Mouse (Mus musculus): ENCODE measurements around the gene Cacna2d4. TPM values are rescaled to one million over a fixed set of nuclear protein-coding genes. Genes with fewer than 3 reads are reported as not detected.

Gene Cacna2d4
- polyA plus RNA-seq, 1 experiment = not detected

DNA sequence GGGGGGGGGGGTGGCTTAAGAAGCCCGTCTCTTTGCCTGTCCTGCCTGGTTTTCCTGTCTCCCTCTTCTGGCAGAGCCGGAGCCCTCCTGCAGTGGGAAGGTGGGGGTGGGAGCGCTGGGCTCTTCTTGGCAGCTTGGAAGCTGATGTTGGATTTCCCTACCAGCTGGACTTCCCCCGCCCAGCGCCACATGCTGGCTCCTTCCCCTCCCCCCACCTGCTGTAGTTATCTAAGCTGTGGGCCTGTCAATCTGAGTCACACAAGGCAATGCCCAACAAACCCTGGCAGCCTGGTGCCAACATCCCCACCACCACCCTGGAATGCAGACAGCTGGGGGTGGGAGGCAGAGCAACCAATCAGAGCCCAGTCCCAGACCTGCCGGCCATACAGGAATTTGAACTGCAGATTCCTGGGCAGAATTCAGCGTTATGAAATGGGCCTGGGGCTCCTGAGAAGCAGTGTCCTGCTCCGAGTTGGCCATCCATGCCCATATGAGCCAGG lies 92.9 kb downstream of the Cacna2d4 start:
- Histone ChIP-seq H3K9me3 (ENCODE audit: control insufficient read depth, low read length) (no peaks in the 10 kb centered on the region), H3K4me3 (replicated peaks) (no peak overlapping the region), H3K4me1 (ENCODE audit: control insufficient read depth) (no peaks in the 10 kb centered on the region), H3K36me3 (ENCODE audit: control insufficient read depth) (no peaks in the 10 kb centered on the region), H3K27me3 (ENCODE audit: control insufficient read depth) (peaks cover 53% of the 10 kb centered on the region)
- TF ChIP-seq GATA1 (IDR thresholded peaks at IDR 0.05; ENCODE audit: low read length) = no peak
- TF ChIP-seq TAL1 (IDR thresholded peaks at IDR 0.05; ENCODE audit: low read length) = no peak

DNA sequence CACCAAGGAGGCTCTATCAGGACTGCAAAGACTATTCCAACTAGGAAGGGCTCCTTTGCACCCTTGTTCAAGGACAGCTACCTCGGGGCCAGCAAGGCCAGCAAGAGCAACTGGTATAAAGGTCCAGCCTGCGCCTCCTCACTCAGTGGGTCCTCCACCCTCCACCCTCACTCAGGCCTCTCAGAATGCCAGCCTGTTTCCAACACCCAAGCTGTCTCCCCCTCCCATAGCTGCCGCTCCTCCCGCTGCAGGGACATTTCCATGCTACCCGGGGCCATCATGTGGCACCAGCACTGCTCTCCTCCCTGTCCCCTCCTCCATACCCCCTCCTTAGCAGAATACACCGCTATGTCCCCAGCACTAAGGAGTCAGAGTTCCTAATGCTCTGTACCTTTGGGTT lies 93.6 kb downstream of the Cacna2d4 start:
- H3K9me3 ChIP-seq (ENCODE audit: control insufficient read depth, low read length) = no peaks in the 10 kb centered on the region
- no peaks in the 10 kb centered on the region for H3K36me3 ChIP-seq (ENCODE audit: control insufficient read depth)
- TF ChIP-seq GATA1 (IDR thresholded peaks at IDR 0.05; ENCODE audit: low read length) (no peak), TAL1 (IDR thresholded peaks at IDR 0.05; ENCODE audit: low read length) (no peak)
- peaks cover 55% of the 10 kb centered on the region for H3K27me3 ChIP-seq (ENCODE audit: control insufficient read depth)
- no peak overlapping the region for H3K4me3 ChIP-seq (replicated peaks)
- H3K4me1 ChIP-seq (ENCODE audit: control insufficient read depth) = no peaks in the 10 kb centered on the region

DNA sequence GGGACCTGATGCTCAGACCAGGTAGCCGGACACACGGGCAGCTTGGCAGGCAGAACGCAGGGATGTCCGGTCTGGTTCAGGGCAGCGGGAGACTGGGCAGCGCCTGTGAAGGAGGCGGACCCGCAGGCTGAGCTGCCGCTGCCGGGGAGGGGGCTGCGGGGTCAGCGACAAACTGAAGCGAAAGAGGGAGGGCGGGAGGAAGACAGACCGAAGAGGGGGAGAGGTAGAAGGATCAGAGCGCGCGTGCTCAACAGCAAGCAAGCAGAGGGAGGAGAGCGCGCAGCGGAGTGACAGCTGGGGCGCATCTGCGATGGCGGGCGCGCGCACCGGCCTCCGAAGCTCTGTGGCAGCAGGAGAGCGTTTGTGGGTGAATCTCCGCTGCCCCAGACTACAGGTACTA lies 94.2 kb downstream of the Cacna2d4 start, which contains the start of gene Lrtm2:
TSS of gene Lrtm2 (minus strand) at position 261 of the 400 bp plus-strand sequence.
- H3K36me3 ChIP-seq (ENCODE audit: control insufficient read depth) = no peaks in the 10 kb centered on the region
- no peaks in the 10 kb centered on the region for H3K4me1 ChIP-seq (ENCODE audit: control insufficient read depth)
- H3K27me3 ChIP-seq (ENCODE audit: control insufficient read depth) = peaks cover 55% of the 10 kb centered on the region
- H3K9me3 ChIP-seq (ENCODE audit: control insufficient read depth, low read length) = no peaks in the 10 kb centered on the region
- no peak for TF ChIP-seq TAL1 (IDR thresholded peaks at IDR 0.05; ENCODE audit: low read length)
- no peak for TF ChIP-seq GATA1 (IDR thresholded peaks at IDR 0.05; ENCODE audit: low read length)
- H3K4me3 ChIP-seq (replicated peaks) = no peak within 1 kb of the TSS

DNA sequence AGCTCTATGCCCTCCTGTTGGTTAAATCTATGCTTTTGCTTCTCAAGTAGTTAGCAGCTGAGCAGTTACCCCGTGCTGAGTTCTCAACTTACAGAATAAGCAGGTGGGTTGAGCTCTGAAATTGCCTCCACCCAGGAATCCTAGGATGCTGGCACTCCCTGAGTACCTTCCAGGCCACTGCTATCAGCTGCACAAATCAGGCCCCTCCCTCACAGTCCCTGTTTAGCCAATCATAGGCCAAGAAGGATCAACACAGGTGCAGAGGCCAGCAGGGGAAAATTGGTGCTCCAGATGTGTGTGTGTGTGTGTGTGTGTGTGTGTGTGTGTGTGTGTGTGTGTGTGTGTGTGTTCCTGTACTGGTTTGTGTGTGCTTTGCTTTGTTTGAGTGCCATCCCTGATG lies 95.8 kb downstream of the Cacna2d4 start:
- Histone ChIP-seq H3K4me3 (replicated peaks) (no peak overlapping the region), H3K9me3 (ENCODE audit: control insufficient read depth, low read length) (no peaks in the 10 kb centered on the region), H3K4me1 (ENCODE audit: control insufficient read depth) (no peaks in the 10 kb centered on the region), H3K27me3 (ENCODE audit: control insufficient read depth) (peaks cover 52% of the 10 kb centered on the region), H3K36me3 (ENCODE audit: control insufficient read depth) (no peaks in the 10 kb centered on the region)
- TF ChIP-seq TAL1 (IDR thresholded peaks at IDR 0.05; ENCODE audit: low read length) = no peak
- TF ChIP-seq GATA1 (IDR thresholded peaks at IDR 0.05; ENCODE audit: low read length) = no peak

DNA sequence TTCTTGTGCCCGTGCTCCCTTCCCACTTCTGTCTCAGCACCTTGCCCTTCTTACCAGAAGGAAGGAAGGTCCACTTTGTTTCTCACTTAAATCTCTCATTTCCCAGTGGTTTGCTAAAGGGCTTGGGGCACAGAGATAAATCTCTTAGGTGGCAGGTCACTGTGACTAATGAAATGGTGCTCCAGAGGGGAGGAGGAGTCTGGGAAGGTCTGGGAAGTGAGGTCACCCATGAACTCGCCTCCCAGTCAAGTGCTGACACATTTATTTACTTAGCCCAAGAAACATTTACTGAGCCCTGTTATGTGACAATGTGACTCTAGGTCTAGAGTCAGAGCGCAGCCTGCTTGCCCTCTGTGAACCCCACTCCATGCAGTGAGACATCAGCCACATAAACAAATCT lies 96.9 kb downstream of the Cacna2d4 start:
- Histone ChIP-seq H3K36me3 (ENCODE audit: control insufficient read depth) (no peaks in the 10 kb centered on the region), H3K9me3 (ENCODE audit: control insufficient read depth, low read length) (no peaks in the 10 kb centered on the region), H3K4me3 (replicated peaks) (no peak overlapping the region), H3K27me3 (ENCODE audit: control insufficient read depth) (peaks cover 44% of the 10 kb centered on the region), H3K4me1 (ENCODE audit: control insufficient read depth) (no peaks in the 10 kb centered on the region)
- no peak for TF ChIP-seq TAL1 (IDR thresholded peaks at IDR 0.05; ENCODE audit: low read length)
- TF ChIP-seq GATA1 (IDR thresholded peaks at IDR 0.05; ENCODE audit: low read length) = no peak

DNA sequence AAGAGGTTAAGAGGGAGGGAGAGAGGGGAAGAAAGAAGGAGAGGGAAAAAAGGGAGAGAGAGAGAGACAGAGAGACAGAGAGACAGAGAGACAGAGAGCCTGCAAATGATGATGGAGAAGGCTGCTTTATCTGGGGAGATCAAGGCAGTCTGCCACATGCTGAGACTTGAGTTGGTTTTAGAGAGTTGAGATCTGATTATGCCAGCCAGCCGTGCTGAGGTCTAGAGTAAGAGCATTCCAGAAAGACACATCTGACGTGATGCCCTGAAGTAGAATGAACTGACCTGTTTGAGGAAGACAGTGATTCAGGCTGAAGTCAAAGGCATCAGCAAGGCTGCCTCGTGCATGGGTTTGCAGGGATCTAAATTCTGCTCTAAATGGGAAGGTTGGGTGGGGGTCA lies 97.5 kb downstream of the Cacna2d4 start:
- Histone ChIP-seq H3K27me3 (ENCODE audit: control insufficient read depth) (peaks cover 38% of the 10 kb centered on the region), H3K4me3 (replicated peaks) (no peak overlapping the region), H3K4me1 (ENCODE audit: control insufficient read depth) (no peaks in the 10 kb centered on the region), H3K36me3 (ENCODE audit: control insufficient read depth) (no peaks in the 10 kb centered on the region), H3K9me3 (ENCODE audit: control insufficient read depth, low read length) (no peaks in the 10 kb centered on the region)
- TF ChIP-seq GATA1 (IDR thresholded peaks at IDR 0.05; ENCODE audit: low read length) = no peak
- TF ChIP-seq TAL1 (IDR thresholded peaks at IDR 0.05; ENCODE audit: low read length) = no peak

DNA sequence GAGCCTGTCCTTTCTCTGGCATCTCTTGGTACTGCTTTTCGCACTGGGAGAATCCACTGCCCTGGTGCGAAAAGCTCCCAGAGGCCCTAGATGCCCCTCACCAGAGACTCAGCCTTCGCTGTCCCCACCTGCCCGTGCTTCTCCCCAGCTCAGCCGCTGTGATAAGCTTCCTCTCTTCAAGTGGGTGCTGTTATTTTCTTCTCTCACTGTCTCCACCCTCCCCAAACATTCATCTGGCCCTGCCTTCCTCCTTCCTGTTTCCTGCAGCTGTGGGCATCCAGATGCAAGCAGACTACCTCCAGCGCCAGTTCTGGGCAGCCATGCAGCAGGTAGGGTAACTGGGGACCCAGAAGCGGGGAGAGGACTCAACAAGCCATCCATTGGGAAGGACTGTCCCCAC lies 99.8 kb downstream of the Cacna2d4 start:
- Histone ChIP-seq H3K9me3 (ENCODE audit: control insufficient read depth, low read length) (no peaks in the 10 kb centered on the region), H3K4me3 (replicated peaks) (no peak overlapping the region), H3K36me3 (ENCODE audit: control insufficient read depth) (no peaks in the 10 kb centered on the region), H3K27me3 (ENCODE audit: control insufficient read depth) (peaks cover 15% of the 10 kb centered on the region), H3K4me1 (ENCODE audit: control insufficient read depth) (no peaks in the 10 kb centered on the region)
- TF ChIP-seq TAL1 (IDR thresholded peaks at IDR 0.05; ENCODE audit: low read length) (no peak), GATA1 (IDR thresholded peaks at IDR 0.05; ENCODE audit: low read length) (no peak)

DNA sequence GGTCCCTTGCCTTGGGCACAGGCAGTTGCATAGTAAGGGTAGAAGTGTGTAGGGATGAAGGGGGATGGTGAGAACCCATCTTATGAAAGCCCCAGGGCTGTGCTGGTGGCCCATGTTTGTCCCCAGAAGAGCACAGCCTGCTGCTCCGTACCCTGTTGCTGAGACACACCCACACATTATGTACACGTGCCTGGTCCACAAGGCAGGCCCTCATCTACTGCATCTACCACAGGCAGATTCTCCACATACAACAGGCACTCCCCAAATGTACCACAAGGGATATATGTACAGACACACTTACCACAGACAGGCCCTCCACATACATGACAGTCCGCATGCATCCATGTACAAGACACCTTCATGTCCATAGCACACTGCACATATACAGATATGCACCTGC lies 101.0 kb downstream of the Cacna2d4 start:
- Histone ChIP-seq H3K4me3 (replicated peaks) (no peak overlapping the region), H3K9me3 (ENCODE audit: control insufficient read depth, low read length) (no peaks in the 10 kb centered on the region), H3K36me3 (ENCODE audit: control insufficient read depth) (no peaks in the 10 kb centered on the region), H3K4me1 (ENCODE audit: control insufficient read depth) (no peaks in the 10 kb centered on the region), H3K27me3 (ENCODE audit: control insufficient read depth) (peaks cover 9% of the 10 kb centered on the region)
- TF ChIP-seq GATA1 (IDR thresholded peaks at IDR 0.05; ENCODE audit: low read length) (no peak), TAL1 (IDR thresholded peaks at IDR 0.05; ENCODE audit: low read length) (no peak)

DNA sequence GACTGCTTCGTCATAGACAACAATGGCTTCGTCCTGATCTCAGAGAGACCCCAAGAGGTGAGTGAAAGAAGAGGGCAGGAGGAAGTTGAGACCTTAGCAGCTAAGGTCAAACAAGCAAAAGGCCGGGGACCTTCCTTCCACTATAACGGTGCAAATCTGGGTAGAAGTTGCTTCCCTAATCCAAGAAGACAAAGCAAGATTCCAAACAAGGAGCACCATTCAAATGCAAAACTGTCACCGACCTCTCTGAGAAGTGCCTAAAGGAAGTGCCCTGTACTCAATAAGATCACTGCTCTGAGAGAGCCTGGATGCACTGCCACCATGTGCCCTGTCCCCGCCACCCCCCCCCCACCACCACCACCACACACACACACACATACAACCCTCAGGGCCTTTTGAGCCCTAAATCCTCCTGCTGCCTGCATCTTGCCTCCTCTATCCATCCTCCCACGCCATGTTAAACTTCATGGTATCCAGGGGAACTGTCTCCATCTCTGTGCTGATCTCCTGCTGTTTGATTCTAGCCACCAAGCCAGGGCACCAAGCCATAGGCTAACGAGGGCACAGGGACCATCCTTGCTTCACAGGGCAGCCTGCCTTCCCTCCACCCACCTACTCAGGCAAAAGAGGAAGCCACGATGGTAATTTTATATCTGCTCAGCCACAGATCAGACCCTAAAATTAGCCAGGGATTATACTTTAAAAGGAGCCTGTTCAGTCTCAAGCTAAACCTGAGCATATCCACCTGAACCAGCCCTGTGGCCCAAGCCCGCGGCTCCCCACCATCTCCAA lies 102.0 kb downstream of the Cacna2d4 start:
- TF ChIP-seq TAL1 (IDR thresholded peaks at IDR 0.05; ENCODE audit: low read length) = no peak
- Histone ChIP-seq H3K4me3 (replicated peaks) (no peak overlapping the region), H3K27me3 (ENCODE audit: control insufficient read depth) (peaks cover 2% of the 10 kb centered on the region; the same call in 1 of the 2 replicates), H3K9me3 (ENCODE audit: control insufficient read depth, low read length) (no peaks in the 10 kb centered on the region), H3K36me3 (ENCODE audit: control insufficient read depth) (no peaks in the 10 kb centered on the region), H3K4me1 (ENCODE audit: control insufficient read depth) (no peaks in the 10 kb centered on the region)
